Mouse (Mus musculus): ENCODE data around the gene Slc24a1. TPM values are rescaled to one million over a fixed set of nuclear protein-coding genes. Genes with fewer than 3 reads are reported as not detected.
A peak's percentile ranks its signal among the peaks of the same experiment; 100 is the strongest.
"Not testable (repeated sequence)": the region's sequence is repeated elsewhere in the genome, so short reads cannot be mapped to it uniquely, and the experiment has no call there.

Slc24a1 gene
- 0.04 TPM in 1 of 2 replicates, not detected in the other for polyA plus RNA-seq (2015; fragmentation: Nextera tagmentation; extraction: Ambion mirVana)

DNA sequence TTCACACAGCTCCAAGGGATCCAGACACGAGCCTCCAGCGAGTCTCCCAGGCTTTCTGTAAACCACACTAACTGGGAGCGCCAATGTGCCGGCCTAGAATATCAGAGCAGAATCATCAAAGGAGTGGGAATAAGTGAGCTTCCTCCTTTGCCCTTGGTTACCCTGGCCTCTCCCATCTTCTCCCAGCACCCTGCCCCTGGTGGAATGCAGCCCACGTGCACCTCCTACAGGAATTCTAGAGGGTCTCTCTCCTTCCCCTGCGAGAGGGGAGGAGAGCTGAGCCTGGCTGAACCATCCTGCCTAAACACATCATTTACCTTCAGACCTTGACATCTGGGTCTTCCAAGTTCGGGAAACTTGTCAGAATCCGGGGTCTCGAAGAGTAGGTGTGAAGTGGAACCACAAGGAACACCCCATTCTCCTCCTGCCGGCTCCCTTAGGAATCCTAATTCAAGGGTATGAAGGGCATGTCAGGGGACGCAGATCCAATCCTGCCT, at the start of gene Slc24a1:
Slc24a1 (minus strand) TSS at position 447 of the 497 bp plus-strand sequence.
- Histone ChIP-seq H3K4me3 (ENCODE audit: low read length) (no peak within 1 kb of the TSS), H3K4me2 (ENCODE audit: low read depth, low read length) (no peak within 1 kb of the TSS), H3K36me3 (ENCODE audit: control insufficient read depth, insufficient read depth) (no peaks in the 10 kb centered on the region), H3K9me3 (replicated peaks; ENCODE audit: control insufficient read depth, low read length) (no peaks in the 10 kb centered on the region), H3K27me3 (ENCODE audit: control insufficient read depth, insufficient read depth, low read length) (peaks cover 25% of the 10 kb centered on the region), H3K4me1 (ENCODE audit: control insufficient read depth, insufficient read depth, low read length) (no peaks in the 10 kb centered on the region), H3K27ac (ENCODE audit: low read length) (no peak within 1 kb of the TSS), H3K9ac (ENCODE audit: low read length) (no peak within 1 kb of the TSS)
- WGBS = 37% methylated on average over 11 of the region's 11 CpGs
- no peak for ATAC-seq (replicated peaks; ENCODE audit: extremely low read depth, insufficient read depth, low FRiP score)

DNA sequence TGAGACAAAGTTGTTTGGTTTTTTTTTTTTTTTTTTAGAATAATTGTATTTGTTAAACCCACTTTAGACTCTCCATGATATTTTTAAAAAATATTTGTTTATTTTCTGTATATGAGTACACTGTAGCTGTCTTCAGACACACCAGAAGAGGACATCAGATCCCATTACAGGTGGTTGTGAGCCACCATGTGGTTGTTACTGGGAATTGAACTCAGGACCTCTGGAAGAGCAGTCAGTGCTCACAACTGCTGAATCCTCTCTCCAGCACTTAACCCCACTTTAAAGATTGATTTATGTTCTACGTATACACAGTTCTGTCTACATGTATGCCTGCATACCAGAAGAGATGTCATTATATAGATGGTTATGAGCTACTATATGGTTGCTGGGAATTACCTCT, 44.1 kb upstream of the Slc24a1 start:
- not testable (repeated sequence) for H3K27ac ChIP-seq (ENCODE audit: low read length); ATAC-seq (replicated peaks; ENCODE audit: extremely low read depth, insufficient read depth, low FRiP score); H3K9ac ChIP-seq (ENCODE audit: low read length); H3K9me3 ChIP-seq (replicated peaks; ENCODE audit: control insufficient read depth, low read length); H3K4me1 ChIP-seq (ENCODE audit: control insufficient read depth, insufficient read depth, low read length); H3K4me3 ChIP-seq (ENCODE audit: low read length); H3K27me3 ChIP-seq (ENCODE audit: control insufficient read depth, insufficient read depth, low read length); H3K4me2 ChIP-seq (ENCODE audit: low read depth, low read length)
- H3K36me3 ChIP-seq (ENCODE audit: control insufficient read depth, insufficient read depth) = peaks cover 21% of the 10 kb centered on the region
- WGBS = 68% methylated on average over 1 of the region's 1 CpGs

- WGBS = 48% methylated on average over 7 of the region's 7 CpGs
- Histone ChIP-seq H3K4me1 (ENCODE audit: control insufficient read depth, insufficient read depth, low read length) (peaks cover 4% of the 10 kb centered on the region), H3K36me3 (ENCODE audit: control insufficient read depth, insufficient read depth) (peaks cover 20% of the 10 kb centered on the region), H3K27me3 (ENCODE audit: control insufficient read depth, insufficient read depth, low read length) (no peaks in the 10 kb centered on the region), H3K27ac (ENCODE audit: low read length) (no peak overlapping the region), H3K9ac (ENCODE audit: low read length) (no peak overlapping the region), H3K4me2 (ENCODE audit: low read depth, low read length) (no peak overlapping the region), H3K9me3 (replicated peaks; ENCODE audit: control insufficient read depth, low read length) (no peaks in the 10 kb centered on the region), H3K4me3 (ENCODE audit: low read length) (no peak overlapping the region)
- no peak for ATAC-seq (replicated peaks; ENCODE audit: extremely low read depth, insufficient read depth, low FRiP score)
Measured at GRCm38 (mm10) chr9:64990291-64990690, 38.9 kb upstream of the Slc24a1 start.

GRCm38 (mm10) chr9:64988443-64988842, 37.0 kb upstream of the Slc24a1 start:
- Histone ChIP-seq H3K9me3 (replicated peaks; ENCODE audit: control insufficient read depth, low read length) (no peaks in the 10 kb centered on the region), H3K4me2 (ENCODE audit: low read depth, low read length) (no peak overlapping the region), H3K27ac (ENCODE audit: low read length) (no peak overlapping the region), H3K9ac (ENCODE audit: low read length) (no peak overlapping the region), H3K4me1 (ENCODE audit: control insufficient read depth, insufficient read depth, low read length) (peaks cover 6% of the 10 kb centered on the region), H3K27me3 (ENCODE audit: control insufficient read depth, insufficient read depth, low read length) (no peaks in the 10 kb centered on the region), H3K4me3 (ENCODE audit: low read length) (no peak overlapping the region), H3K36me3 (ENCODE audit: control insufficient read depth, insufficient read depth) (peaks cover 27% of the 10 kb centered on the region)
- ATAC-seq (replicated peaks; ENCODE audit: extremely low read depth, insufficient read depth, low FRiP score) = no peak
- WGBS = 64% methylated on average over 6 of the region's 6 CpGs

GRCm38 (mm10) chr9:64987651-64988050, 36.2 kb upstream of the Slc24a1 start:
- H3K4me1 ChIP-seq (ENCODE audit: control insufficient read depth, insufficient read depth, low read length) = peaks cover 6% of the 10 kb centered on the region
- H3K4me3 ChIP-seq (ENCODE audit: low read length) = no peak overlapping the region
- no peaks in the 10 kb centered on the region for H3K27me3 ChIP-seq (ENCODE audit: control insufficient read depth, insufficient read depth, low read length)
- 93% methylated on average over 2 of the region's 2 CpGs for WGBS
- H3K27ac ChIP-seq (ENCODE audit: low read length) = no peak overlapping the region
- no peak overlapping the region for H3K4me2 ChIP-seq (ENCODE audit: low read depth, low read length)
- H3K9ac ChIP-seq (ENCODE audit: low read length) = no peak overlapping the region
- H3K9me3 ChIP-seq (replicated peaks; ENCODE audit: control insufficient read depth, low read length) = no peaks in the 10 kb centered on the region
- H3K36me3 ChIP-seq (ENCODE audit: control insufficient read depth, insufficient read depth) = peaks cover 29% of the 10 kb centered on the region
- ATAC-seq (replicated peaks; ENCODE audit: extremely low read depth, insufficient read depth, low FRiP score) = no peak

- ATAC-seq (replicated peaks; ENCODE audit: extremely low read depth, insufficient read depth, low FRiP score) = peak; percentile 71; the same call in 1 of the 2 replicates
- Histone ChIP-seq H3K36me3 (ENCODE audit: control insufficient read depth, insufficient read depth) (peaks cover 36% of the 10 kb centered on the region), H3K4me1 (ENCODE audit: control insufficient read depth, insufficient read depth, low read length) (peaks cover 6% of the 10 kb centered on the region), H3K4me3 (ENCODE audit: low read length) (no peak overlapping the region), H3K4me2 (ENCODE audit: low read depth, low read length) (no peak overlapping the region), H3K9me3 (replicated peaks; ENCODE audit: control insufficient read depth, low read length) (no peaks in the 10 kb centered on the region), H3K27me3 (ENCODE audit: control insufficient read depth, insufficient read depth, low read length) (no peaks in the 10 kb centered on the region), H3K27ac (ENCODE audit: low read length) (peak overlapping the region; percentile 28), H3K9ac (ENCODE audit: low read length) (no peak overlapping the region)
- WGBS = 41% methylated on average over 9 of the region's 9 CpGs
Measured at GRCm38 (mm10) chr9:64985807-64986206, 34.4 kb upstream of the Slc24a1 start.

DNA sequence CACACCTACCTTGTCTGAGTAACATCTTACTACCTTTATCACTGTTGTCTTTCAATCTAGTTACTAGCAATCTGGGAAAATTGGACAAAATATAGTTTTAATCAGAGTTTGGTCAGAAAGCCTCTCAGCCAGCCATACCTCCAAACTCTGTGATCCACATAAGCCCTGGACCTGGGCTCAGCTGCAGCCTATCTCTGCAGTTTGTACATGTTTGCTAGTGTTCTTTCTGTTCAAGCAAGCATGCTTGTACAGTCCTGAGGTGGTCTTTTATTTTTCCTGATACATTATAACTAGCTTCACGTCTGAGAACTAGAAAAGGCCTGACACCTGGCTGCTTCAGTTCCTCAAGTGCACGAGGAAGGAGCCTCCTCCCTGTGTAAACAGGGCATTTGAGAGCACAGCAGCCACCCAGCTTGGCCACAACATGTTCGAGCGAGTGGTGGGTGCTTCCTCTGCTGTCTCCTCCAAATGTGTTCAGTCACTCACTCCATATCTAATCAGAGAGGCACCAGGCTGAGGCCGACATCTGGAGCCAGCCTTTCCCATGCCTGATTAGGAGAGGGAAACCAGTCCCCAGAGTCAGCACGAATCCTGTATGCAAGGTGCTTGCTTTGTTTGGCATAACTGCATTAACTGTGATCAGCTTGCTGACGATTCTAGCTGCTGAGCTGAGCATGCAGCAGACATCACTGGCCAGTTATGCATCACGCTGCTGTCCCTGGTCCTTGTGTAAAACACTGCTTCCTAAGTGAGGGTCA, 33.8 kb upstream of the Slc24a1 start:
- ATAC-seq (replicated peaks; ENCODE audit: extremely low read depth, insufficient read depth, low FRiP score) = peak; percentile 19; the same call in 1 of the 2 replicates
- H3K4me1 ChIP-seq (ENCODE audit: control insufficient read depth, insufficient read depth, low read length) = peaks cover 6% of the 10 kb centered on the region
- no peak overlapping the region for H3K9ac ChIP-seq (ENCODE audit: low read length)
- 25% methylated on average over 8 of the region's 8 CpGs for WGBS
- H3K27ac ChIP-seq (ENCODE audit: low read length) = peak overlapping the region; percentile 23
- H3K4me3 ChIP-seq (ENCODE audit: low read length) = no peak overlapping the region
- no peak overlapping the region for H3K4me2 ChIP-seq (ENCODE audit: low read depth, low read length)
- peaks cover 41% of the 10 kb centered on the region for H3K36me3 ChIP-seq (ENCODE audit: control insufficient read depth, insufficient read depth)
- H3K9me3 ChIP-seq (replicated peaks; ENCODE audit: control insufficient read depth, low read length) = no peaks in the 10 kb centered on the region
- H3K27me3 ChIP-seq (ENCODE audit: control insufficient read depth, insufficient read depth, low read length) = no peaks in the 10 kb centered on the region

DNA sequence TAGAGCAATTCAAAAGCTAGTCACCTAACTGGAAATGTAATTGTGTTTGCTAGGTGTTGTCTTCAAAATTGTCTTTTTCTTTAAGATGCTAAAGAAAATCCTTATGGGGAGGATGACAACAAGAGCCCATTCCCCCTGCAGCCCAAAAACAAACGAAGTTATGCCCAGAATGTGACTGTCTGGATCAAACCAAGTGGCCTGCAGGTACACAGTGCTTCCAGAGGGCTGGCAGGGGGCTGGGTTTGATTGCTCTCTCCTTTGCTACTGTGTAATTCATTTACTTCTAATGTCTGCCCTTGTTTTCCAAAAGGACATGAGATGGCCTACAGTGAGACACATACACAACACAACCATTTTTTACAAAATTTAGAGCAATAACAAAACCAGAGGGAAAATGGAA, 30.5 kb upstream of the Slc24a1 start:
- no peaks in the 10 kb centered on the region for H3K9me3 ChIP-seq (replicated peaks; ENCODE audit: control insufficient read depth, low read length)
- no peak overlapping the region for H3K4me2 ChIP-seq (ENCODE audit: low read depth, low read length)
- H3K27me3 ChIP-seq (ENCODE audit: control insufficient read depth, insufficient read depth, low read length) = no peaks in the 10 kb centered on the region
- peaks cover 47% of the 10 kb centered on the region for H3K36me3 ChIP-seq (ENCODE audit: control insufficient read depth, insufficient read depth)
- 69% methylated on average over 1 of the region's 1 CpGs for WGBS
- ATAC-seq (replicated peaks; ENCODE audit: extremely low read depth, insufficient read depth, low FRiP score) = no peak
- no peak overlapping the region for H3K9ac ChIP-seq (ENCODE audit: low read length)
- no peak overlapping the region for H3K4me3 ChIP-seq (ENCODE audit: low read length)
- no peak overlapping the region for H3K27ac ChIP-seq (ENCODE audit: low read length)
- H3K4me1 ChIP-seq (ENCODE audit: control insufficient read depth, insufficient read depth, low read length) = peaks cover 6% of the 10 kb centered on the region

- Histone ChIP-seq H3K36me3 (ENCODE audit: control insufficient read depth, insufficient read depth) (peaks cover 52% of the 10 kb centered on the region), H3K27me3 (ENCODE audit: control insufficient read depth, insufficient read depth, low read length) (no peaks in the 10 kb centered on the region), H3K4me2 (ENCODE audit: low read depth, low read length) (no peak overlapping the region), H3K9ac (ENCODE audit: low read length) (no peak overlapping the region), H3K4me1 (ENCODE audit: control insufficient read depth, insufficient read depth, low read length) (peaks cover 4% of the 10 kb centered on the region), H3K9me3 (replicated peaks; ENCODE audit: control insufficient read depth, low read length) (no peaks in the 10 kb centered on the region), H3K4me3 (ENCODE audit: low read length) (no peak overlapping the region), H3K27ac (ENCODE audit: low read length) (no peak overlapping the region)
- WGBS = 73% methylated on average over 3 of the region's 3 CpGs
- ATAC-seq (replicated peaks; ENCODE audit: extremely low read depth, insufficient read depth, low FRiP score) = 0 out of 2 replicates have a peak, but pooled peaks have one; percentile 58
Measured at GRCm38 (mm10) chr9:64980548-64980947, 29.1 kb upstream of the Slc24a1 start.

All from heart, embryonic 16.5 days (tissue).